Mouse (Mus musculus) thymus, adult 2 months (tissue): ENCODE measurements around the gene Lsm11.

ENCODE experiments used
- CTCF ChIP-seq: fragments of 200-500 bp; IDR thresholded peaks from 2 replicates; pipeline ENCODE4 v1.5.1; 2012; ENCODE audit warnings: mild to moderate bottlenecking, control low read depth, low read length, moderate library complexity, borderline replicate concordance; ENCODE audit not compliant: control insufficient read depth, poor library complexity, insufficient read depth; ENCODE audit errors: extremely low read depth
- POLR2A ChIP-seq: fragments of 200-500 bp; IDR thresholded peaks from 2 replicates; pipeline ENCODE4 v1.6.1; 2012; ENCODE audit warnings: mild to moderate bottlenecking, low read length, control low read depth, moderate library complexity; ENCODE audit not compliant: control insufficient read depth, poor library complexity, insufficient read depth; ENCODE audit errors: extremely low read depth

- TF ChIP-seq POLR2A (no peak), CTCF (peak; percentile 40; the same call in 1 of the 2 replicates)
Observed at GRCm38 (mm10) chr11:45955127-45955627, 10.4 kb upstream of the Lsm11 start, which contains the start of gene Thg1l.
